Mouse (Mus musculus) heart, postnatal 10 days (tissue): ENCODE measurements at regions not wholly inside any gene's neighbourhood (a gene's known extent, or its start where the extent isn't known, plus 50 kb on each side); places are given as distances from the start of the nearest gene placed in this dataset.

Experiments used
- DNase-seq, 2 experiments: peaks; one replicate each; pipeline ENCODE4 v3.0.0; 2021
- intact Hi-C: fragments of 180-260 bp; cut with DNase I; formaldehyde crosslinking; loops from one replicate; pipeline ENCODE4 v1.15.1; 2025

DNA sequence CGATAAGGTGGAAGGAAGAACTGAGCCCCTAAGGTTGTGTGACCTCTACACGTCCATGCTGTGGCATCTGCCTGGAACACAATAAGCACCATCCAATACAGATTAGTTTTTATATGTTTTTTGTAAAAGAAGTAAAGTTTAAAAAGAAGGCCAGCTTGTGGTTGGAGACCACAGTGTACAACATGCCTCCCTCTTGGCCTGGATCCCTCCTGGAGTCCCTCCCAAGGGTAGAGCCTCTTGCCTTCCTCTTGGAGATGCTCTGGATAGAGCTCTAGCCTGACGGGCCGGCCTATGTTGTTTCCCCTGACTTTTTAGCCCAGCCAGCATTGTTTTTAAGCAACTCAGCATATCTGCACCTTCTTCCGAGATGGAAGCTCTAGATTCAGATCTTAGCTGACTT is 138.0 kb downstream of the Vegfa start:
- DNase-seq = no peak
- intact Hi-C loops = no loop called here

DNA sequence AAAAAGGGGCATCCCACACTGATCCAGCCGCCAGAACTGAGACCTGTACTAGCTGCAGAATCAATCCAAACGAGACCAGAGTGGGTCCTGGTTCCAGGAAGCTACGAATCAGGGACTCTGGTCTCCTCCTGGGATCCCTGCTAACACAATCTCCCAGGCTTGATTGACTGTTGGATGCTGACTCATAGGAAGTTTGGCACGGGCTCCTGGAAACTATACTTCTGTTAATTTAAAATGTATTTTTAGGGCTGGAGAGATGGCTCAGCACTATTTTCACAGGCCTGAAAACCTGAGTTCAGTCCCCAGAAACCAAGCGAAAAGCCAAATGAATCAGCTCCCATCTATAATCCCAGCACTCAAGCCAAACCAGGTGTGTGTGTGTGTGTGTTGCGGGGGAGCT is 138.5 kb downstream of the Vegfa start:
- intact Hi-C loops = no loop called here
- DNase-seq = peak; percentile 51 to 54

DNA sequence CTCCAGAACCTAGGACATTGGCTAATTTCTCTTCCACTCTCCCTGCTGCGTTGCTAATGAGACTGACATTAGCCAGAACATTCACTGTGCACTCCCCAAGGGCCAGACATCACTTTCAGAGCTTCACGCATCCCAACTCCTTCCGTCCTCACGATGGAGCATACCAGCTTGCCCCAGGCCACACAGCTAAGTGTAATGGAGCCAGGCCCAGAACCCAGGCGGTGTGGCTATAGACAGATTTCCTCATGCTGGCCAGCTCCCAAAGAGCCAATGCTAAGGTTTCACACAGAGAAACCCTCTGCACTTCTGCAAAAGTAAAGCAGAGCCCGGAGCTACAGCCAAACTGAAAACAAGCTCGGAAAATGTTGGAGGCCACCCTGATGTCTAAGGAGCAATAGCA is 139.1 kb downstream of the Vegfa start:
- intact Hi-C loops = no loop called here
- no peak for DNase-seq

DNA sequence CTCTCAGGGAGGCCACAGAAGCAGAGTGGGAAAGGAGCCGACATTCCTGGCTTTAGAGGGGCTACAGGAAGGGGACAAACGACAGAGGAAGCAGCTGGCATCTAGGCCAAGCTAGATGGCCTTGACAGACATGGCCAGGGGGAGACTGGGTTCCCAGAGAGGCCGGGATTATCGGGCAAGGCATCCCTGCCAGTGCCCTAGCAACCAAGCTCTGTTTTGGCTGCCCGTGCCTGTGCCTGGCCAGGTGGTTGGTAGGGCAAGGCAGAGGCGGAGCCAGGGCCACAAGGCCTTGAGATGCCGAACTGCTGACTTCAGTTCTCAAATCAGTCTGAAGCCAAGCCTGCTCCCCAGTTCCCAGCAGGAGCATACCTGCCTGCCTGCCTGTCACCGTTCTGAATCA is 142.7 kb downstream of the Vegfa start:
- intact Hi-C loops = no loop called here
- peak; percentile 68 to 78 for DNase-seq

DNA sequence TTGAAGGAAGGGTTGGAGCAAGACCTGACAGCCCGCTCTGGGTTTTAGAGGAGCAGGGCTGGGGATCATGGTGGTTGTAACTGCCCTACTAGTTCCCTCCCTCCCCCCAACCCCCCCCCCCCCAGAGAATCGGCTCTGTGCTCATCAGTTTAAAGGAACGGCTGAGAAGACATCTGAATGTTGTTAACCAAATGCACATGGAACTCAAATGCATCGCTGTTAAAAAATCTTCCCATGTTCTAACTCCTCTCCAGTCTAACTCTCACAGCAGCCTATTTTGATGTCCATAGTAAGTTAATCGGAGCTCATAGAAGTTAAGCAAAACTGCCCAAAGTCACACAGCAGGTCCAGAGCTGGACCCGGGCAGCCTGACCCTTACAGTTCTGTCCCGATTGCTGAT is 143.1 kb downstream of the Vegfa start:
- no peak for DNase-seq
- intact Hi-C loops = no loop called here

DNA sequence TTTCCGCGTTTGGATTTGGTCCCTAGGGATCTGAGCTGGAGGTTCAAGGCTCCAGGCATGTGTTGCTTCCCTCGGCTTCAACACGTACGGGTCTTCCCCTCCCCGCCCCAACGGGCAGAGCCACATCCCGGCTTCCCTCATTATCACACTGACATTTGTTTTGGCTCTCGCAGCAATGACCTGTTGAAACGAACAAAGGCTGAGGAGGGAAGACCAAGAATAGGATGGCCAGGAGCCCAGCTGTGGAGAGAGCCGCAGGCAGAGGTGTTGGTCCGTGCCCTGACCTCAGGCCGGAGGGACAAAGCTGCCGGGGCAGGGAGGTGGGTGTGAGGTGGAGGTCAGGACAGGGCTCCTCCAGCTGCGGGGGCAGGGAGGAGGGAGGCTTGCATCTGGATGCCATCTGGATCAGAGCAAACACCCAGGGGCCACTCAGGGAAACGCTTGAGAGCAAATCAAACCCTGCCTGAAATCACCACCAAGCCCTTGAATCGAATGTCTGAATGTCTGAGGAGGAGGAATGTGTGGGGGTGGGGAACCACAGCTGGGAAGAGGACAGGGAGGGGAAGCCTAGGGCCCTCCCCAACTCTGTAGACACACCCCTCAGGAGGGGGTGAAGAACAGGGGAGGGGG is 145.6 kb downstream of the Vegfa start:
- intact Hi-C loops = no loop called here
- peak; percentile 89 for DNase-seq

DNA sequence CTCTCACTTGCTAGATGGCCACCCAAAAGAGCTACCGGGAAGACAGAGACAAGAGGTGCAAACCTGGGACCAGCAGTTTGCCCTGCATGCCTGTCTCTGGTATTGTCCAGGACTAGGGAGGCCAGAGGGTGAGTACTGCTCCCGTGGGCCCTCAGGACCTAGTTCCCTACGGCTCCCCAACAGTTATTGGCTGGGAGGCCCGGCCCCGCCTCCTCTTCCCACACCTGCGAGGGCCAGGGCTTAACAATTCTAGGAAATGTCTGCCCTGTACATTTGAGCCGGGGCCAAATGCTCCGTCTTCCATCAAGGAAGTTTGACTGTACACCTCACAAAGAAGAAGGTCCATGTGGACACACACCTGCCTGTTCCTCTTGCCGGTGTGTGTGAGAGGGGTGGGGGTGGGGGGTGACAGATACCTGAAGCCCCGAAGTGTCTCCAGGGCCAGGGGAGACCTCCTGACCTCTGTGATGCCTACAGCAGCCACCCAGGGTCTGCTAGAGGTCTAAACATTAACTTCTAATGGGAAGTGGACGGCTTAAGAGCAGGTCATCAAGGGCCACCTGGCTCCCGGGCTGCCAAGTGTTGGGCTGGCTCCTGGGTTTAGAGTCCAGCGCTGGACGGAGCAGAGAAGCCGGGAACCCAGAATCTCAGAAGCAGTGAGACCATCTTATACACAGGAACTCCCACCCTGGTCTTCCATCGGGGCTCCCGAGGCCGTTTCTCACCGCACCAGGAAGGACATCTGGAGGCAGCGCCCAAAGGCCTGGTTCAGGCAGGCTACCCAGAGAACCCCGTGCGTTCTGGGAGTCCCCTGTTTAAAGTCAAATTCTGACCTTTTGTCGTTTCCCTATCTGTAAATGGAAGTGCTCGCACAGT is 146.5 kb downstream of the Vegfa start:
- intact Hi-C loops = no loop called here
- peak; percentile 59 to 68 for DNase-seq

DNA sequence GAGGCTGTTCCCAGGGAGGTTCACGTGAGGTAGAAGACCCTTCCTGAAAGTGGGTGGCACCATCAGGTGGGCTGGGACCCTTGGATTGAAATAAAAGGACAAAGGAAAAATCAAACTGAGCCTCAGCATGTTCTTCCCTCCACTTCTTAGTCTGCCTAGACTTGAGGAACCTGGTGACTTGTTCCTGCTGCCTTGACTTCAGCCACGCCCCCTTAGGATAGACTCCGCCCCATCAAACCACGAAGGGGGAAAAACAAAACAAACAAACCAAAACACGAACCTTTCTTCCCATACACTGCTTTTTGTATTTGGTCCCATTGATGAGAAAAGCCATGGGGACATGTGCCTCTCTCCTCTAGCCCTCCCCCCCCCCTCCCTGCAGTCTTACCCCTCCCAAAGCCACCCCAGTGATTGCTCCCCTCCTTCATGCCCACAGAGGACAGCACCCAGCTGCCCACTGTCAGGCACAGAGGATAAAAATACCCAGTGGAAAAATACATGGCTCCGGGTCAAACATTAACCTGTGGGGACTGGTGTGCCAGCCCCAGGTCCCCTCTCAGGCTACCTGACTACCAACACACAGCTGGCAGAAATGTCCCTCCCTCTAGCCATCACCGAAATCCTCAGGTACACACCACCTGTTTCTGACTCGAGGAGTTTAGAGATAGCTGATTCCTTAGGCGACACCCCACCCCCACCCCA is 148.0 kb downstream of the Vegfa start:
- DNase-seq = no peak
- intact Hi-C loops = no loop called here

DNA sequence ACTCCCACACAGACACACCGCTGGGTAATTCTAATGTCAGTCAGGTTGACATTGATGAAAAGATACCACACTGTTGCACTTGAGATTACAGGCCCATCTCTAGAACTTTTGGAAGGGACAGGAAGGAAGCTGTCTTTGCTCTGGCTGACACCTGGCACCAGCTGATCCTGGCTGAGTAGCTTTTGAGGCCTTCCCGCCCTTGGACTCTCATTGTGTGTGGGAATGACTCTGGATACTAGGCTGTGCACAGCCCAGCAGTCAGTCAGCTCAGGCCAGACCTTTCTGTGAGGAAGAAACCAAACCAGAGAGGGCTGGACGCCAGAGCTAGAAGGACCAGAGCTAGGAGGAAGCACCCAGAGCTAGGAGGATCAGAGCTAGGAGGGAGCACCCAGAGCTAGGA is 149.0 kb upstream of the 1600014C23Rik start:
- DNase-seq = peak; percentile 51 to 55
- intact Hi-C loops = no loop called here

DNA sequence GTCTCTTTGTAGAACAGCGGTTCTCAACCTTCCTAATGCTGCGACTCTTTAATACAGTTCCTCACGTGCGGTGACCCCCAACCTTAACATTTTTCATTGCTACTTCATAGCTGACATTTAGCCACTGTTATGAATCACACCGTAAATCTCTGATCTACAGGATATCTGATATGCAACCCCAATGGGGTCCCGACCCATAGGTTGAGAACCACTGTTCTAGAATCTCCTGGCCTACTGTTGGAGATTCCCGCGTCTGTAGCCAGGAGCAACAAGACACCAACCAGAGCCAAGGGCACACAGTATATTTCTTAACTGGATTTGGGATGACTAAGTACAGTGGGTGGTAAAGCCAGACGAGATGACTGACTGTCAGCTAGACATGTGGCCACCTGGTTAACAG is 147.6 kb upstream of the 1600014C23Rik start:
- DNase-seq = no peak
- intact Hi-C loops = no loop called here

DNA sequence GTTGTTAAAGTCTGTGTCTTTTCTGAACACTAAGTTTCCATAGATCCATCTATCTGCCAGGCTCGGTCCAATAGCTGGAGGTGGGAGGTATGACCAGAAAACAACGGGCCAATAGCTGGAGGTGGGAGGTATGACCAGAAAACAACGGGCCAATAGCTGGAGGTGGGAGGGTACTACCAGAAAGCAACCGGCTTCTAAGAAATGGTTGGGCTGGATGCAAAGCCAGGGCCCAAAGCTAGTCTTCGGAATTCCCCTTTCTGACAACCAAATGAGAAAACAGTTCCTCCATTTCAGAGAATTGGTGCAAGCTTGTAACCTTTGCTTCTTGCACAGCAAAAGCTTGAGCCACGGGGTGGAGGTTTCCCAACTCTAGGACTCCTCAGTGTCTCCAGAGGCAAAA is 147.1 kb upstream of the 1600014C23Rik start:
- DNase-seq = no peak
- intact Hi-C loops = no loop called here

DNA sequence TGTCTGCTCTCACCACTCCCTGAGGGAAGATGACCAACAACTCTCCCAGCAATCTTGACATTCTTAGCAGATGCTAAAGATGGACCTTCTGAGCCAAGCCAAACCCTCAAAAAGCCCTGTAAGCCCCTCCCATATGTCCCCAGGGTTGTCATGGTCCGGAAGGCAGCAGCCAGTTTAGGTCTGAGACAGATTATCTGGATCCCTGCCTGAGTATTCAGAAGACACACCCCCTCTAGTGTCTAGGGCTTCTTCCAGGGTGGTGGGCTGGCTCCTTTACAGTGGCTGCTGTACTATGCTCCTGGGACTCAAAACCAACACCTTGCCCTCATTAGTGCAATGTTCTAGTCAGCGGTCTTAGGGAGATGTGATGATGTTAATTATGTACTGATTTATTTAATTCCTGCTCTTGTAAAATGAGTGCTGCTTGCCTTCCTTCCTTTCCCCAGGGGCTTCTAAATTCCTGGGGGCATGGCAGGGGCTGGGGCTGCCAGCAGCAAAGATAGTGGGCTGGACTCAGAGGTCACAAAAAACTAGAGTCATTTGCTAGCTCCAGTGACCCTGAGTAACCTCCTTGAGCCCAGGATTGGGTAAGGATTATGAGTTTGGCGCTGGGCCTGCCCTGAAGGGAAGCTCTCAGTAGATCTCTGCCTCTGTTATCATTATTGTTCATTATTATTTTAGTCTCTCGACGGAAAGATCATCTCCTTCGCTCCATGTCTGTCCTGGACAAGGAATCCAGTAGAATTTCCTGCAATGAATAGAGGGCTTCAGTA is 146.0 kb upstream of the 1600014C23Rik start:
- intact Hi-C loops = no loop called here
- DNase-seq = peak; percentile 44 to 45

DNA sequence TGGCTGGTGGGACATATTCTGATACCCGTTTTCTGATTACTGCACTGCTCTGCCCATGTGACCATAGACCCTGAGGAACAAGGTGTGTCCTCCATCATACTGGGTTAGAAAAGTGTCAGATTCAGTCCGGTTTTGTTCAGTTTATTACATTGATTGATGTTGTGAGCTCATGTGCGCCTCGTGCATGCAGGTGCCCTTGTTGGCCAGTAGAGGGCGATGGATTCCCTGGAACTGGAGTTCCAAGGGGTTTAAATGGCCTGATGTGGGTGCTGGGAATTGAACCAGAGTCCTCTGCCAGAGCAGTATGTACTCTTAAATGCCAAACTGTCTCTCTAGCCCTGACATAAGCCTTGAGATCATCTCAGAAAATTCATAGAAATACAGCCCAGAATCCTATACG is 144.8 kb upstream of the 1600014C23Rik start:
- intact Hi-C loops = no loop called here
- no peak for DNase-seq

DNA sequence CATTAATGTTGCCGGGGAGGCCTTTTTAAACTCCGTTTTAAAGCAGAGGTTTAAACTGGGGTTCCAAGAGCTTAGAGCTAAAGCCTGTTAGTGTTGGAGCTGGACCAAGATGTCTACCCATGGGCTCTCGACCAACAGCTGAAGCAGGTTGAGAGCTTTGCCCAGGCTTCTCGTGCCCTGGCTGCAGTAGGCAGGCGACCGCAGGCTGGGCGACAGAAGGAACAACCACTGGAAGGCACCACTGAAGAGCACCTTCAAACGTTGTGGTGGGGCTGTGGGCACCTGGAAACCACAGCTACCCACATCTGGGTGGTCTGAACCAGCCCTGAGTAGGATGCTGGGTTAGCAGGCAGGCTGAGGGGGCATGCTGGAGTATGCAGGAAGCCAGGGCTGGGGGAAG is 141.7 kb upstream of the 1600014C23Rik start:
- DNase-seq = no peak
- intact Hi-C loops = no loop called here

DNA sequence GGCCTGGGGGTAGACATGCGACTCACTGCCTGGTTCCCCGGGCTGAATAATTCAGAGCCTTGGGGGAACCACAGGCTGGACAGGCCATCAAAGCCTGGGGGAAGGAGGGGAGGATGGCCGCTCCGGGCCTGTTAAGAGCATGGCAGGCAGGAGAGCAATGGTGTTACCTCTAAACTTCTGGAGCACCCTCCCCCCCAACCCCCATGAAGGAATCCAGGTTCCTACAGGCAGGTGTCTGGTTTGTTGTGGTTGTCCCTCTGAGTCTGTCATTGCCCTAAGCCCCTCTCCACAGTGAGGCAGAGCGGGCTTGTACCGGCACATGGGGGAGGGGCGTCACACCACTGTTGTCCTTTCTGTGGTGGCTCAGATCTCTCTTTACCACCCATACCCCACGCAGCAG is 140.4 kb upstream of the 1600014C23Rik start:
- no peak for DNase-seq
- intact Hi-C loops = no loop called here

DNA sequence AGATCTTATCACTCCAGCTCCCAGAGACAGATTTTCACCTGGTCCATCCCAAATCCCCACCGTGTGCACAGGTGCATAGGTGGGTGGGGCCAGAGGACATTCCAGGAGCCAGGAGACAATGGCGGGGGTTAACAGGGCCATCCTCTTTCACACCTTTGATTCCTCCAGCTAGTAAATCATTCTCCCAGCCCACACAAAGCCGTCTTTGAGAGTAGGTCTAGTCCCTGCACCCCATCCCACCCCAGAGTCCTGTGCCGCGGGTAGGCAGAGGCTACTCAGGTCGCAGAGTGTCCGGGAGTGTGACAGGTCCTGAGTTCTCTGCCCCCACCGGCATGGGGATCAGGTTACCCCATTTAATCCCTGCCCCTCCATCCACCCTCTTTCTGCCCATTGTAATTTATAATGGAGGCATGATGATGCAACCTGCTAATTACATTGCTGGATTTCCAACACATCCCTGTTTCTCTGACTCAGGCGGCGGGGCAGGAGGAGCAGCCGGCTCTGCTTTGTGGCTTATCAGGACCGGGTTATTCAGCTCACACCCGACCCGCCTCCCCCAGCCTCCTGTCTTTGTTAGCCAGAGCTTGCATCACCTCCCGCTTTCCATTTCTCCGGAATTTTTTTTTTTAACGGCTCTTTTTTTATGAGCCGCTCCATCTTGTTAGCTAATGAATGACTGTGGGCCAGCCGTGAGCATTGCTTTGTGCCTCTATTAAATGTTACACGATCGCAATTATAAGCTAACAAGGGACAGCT is 139.7 kb upstream of the 1600014C23Rik start:
- peak; percentile 66 to 70 for DNase-seq
- intact Hi-C loops = no loop called here

DNA sequence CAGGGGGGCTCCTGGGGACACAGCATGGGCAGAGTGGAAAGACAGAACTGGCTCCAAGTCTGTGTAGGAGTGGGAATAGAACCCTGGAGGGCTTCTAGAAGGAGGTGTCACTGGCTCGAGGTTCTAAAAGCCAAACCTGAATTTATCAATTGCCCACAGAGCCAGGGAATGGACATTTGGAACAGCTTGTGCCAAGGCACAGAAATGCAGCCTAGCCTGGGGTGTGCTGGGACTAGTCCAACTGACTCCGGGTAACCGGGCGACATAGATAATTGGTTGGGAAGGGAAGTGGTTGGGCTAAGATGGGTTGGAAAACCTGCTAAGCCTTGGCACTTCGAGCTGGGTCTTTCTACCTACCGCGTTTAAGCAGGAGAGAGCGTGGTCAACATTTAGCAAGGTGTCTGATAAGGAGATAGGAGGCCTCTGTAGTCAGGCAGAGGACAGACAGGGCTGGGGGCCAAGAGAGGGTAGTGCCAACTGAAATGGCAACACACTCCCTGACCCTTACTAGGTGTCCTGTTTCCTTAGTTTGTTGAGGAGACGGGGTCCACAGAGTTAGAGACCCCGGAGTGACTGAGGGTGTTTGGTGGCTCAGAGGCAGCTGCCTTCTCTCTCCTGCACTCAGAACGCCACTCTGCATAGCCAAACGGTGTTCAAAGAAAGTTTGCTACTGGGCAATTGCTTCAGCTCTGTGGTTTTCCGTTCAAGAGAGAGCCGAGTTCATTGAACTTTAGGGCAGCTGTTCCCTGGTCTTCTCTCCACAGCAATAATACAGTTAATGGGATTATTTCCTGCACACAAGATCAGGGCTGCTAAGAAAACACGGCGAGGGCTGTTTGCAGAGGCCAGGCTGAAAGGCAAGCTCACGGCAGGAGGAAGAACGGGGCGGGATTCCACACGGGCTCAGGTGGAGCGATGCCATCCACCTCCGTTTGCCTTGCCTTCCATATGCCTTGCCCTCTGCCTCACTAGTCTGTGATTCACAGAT is 138.3 kb upstream of the 1600014C23Rik start:
- intact Hi-C loops = no loop called here
- DNase-seq = peak; percentile 29 to 41

DNA sequence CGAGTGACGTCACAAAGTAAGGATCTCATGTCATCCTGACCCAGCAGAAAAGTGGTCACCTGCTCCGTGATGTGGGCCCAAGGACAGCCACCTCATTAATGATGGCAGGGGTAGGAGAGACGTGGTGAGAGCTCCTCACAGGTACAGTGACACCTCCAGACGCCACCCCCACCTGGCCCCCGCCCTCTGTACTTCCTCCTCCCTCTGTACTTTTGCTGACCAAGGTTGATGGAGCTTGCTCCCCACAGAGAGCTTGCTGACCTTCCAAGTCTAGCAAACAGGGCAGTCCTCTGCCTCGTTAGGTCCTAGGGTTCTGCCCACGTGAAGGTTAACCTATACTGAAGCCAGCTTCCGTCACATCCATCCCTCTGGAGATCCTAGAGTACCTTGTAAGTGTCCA is 137.4 kb upstream of the 1600014C23Rik start:
- DNase-seq = no peak
- intact Hi-C loops = no loop called here
